Mouse (Mus musculus): ENCODE measurements around the gene Olfr288. TPM values are rescaled to one million over a fixed set of nuclear protein-coding genes. Genes with fewer than 3 reads are reported as not detected.

Gene Olfr288
- polyA plus RNA-seq, 1 experiment from 2014 or later = not detected

GRCm38 (mm10) chr15:98149166-98149602 is 46.2 kb downstream of the Olfr288 start:
- peak overlapping the region; percentile 98 for H3K27ac ChIP-seq (ENCODE audit: poor library complexity, severe bottlenecking)
- H3K4me1 ChIP-seq (replicated peaks) = peaks cover 21% of the 10 kb centered on the region
- peak overlapping the region; percentile 40 for H3K4me2 ChIP-seq
- no peak overlapping the region for H3K4me3 ChIP-seq
- H3K9ac ChIP-seq = no peak overlapping the region
- H3K36me3 ChIP-seq = no peaks in the 10 kb centered on the region
- no peaks in the 10 kb centered on the region for H3K9me3 ChIP-seq (replicated peaks)
- peak; percentile 70 for ATAC-seq (ENCODE audit: insufficient number of reproducible peaks, low FRiP score)
- 32% methylated on average over 10 of the region's 10 CpGs for WGBS
- no peaks in the 10 kb centered on the region for H3K27me3 ChIP-seq (replicated peaks)

GRCm38 (mm10) chr15:98148356-98148755 is 47.0 kb downstream of the Olfr288 start:
- peak overlapping the region; percentile 98 for H3K27ac ChIP-seq (ENCODE audit: poor library complexity, severe bottlenecking)
- H3K4me3 ChIP-seq = no peak overlapping the region
- no peak overlapping the region for H3K9ac ChIP-seq
- ATAC-seq (ENCODE audit: insufficient number of reproducible peaks, low FRiP score) = no peak
- peaks cover 24% of the 10 kb centered on the region for H3K4me1 ChIP-seq (replicated peaks)
- H3K4me2 ChIP-seq = no peak overlapping the region
- WGBS = 65% methylated on average over 3 of the region's 3 CpGs
- no peaks in the 10 kb centered on the region for H3K27me3 ChIP-seq (replicated peaks)
- H3K36me3 ChIP-seq = no peaks in the 10 kb centered on the region
- no peaks in the 10 kb centered on the region for H3K9me3 ChIP-seq (replicated peaks)

DNA sequence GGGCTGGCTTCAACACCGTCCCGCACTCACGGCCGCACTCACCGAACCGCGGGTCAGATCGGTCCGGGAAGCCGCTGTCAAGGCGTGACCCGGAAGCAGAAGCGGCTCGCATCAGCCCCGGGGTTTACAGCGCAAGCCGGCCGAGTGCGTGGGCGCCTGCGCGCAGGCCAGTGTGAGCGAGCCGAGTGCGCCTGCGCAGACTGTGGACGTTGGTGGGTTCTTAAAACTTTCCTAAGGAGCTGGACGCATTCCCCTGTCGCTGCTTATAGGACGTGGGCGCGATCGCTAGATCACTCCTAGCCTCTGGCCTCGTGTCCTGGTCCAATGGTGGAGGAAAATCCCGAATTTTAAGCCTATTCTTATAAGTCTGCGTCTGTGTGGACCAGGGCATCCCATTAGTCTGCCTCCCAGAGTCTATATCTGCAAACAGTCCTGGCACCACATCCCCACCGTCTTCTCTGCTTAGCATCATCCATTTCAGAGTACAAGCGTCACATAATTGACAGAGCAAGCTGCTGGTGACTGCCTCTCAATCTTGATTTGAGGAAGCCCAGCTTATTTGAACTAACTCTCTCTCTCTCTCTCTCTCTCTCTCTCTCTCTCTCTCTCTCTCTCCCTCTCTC is 49.7 kb downstream of the Olfr288 start:
- peak overlapping the region; percentile 99 for H3K9ac ChIP-seq
- H3K4me2 ChIP-seq = peak overlapping the region; percentile 88
- H3K9me3 ChIP-seq (replicated peaks) = no peaks in the 10 kb centered on the region
- peaks cover 24% of the 10 kb centered on the region for H3K4me1 ChIP-seq (replicated peaks)
- peak overlapping the region; percentile 91 for H3K27ac ChIP-seq (ENCODE audit: poor library complexity, severe bottlenecking)
- H3K4me3 ChIP-seq = peak overlapping the region; percentile 100
- peaks cover 18% of the 10 kb centered on the region for H3K36me3 ChIP-seq
- peak; percentile 94 for ATAC-seq (ENCODE audit: insufficient number of reproducible peaks, low FRiP score)
- under 1% methylated on average over 38 of the region's 38 CpGs for WGBS
- H3K27me3 ChIP-seq (replicated peaks) = no peaks in the 10 kb centered on the region

DNA sequence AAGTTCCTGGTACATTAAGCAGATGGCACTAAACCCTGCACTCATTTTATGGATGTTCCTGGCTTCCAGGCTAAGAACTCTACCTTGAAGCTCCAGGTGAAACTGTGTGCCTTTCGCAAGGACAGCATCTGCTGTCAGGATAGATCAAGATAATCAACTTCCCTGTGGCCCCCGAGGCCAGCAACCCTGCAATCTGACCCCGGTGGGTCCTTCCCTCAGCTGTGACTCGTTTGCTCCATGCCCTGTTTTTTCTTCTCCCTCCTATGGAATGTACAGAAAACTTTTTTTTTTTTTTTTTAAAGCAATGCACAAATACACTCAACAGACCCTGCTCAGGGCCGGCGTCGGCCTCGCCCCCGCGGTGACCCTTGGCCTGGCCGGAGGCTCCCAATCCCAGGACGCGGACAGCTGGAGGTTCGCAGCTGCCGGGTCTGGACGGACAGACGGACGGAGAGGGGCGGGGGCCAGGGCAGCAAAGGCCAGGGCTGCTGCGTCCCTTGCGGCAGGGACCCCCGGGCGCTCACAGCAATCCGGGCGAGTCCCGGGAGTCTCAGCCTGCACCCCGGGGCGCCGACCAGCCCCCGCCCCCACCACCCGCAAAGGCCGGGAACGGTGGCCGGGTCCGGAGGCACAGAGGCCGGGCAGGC is 50.4 kb downstream of the Olfr288 start:
- Histone ChIP-seq H3K27me3 (replicated peaks) (no peaks in the 10 kb centered on the region), H3K36me3 (peaks cover 25% of the 10 kb centered on the region), H3K27ac (ENCODE audit: poor library complexity, severe bottlenecking) (peak overlapping the region; percentile 91), H3K9me3 (replicated peaks) (no peaks in the 10 kb centered on the region), H3K4me1 (replicated peaks) (peaks cover 24% of the 10 kb centered on the region), H3K4me2 (peak overlapping the region; percentile 88), H3K9ac (peak overlapping the region; percentile 99), H3K4me3 (peak overlapping the region; percentile 100)
- ATAC-seq (ENCODE audit: insufficient number of reproducible peaks, low FRiP score) = peak; percentile 48
- WGBS = under 1% methylated on average over 36 of the region's 36 CpGs

GRCm38 (mm10) chr15:98142515-98142914 is 52.8 kb downstream of the Olfr288 start:
- H3K4me1 ChIP-seq (replicated peaks) = peaks cover 14% of the 10 kb centered on the region
- H3K4me3 ChIP-seq = no peak overlapping the region
- H3K9me3 ChIP-seq (replicated peaks) = no peaks in the 10 kb centered on the region
- H3K36me3 ChIP-seq = peaks cover 50% of the 10 kb centered on the region
- H3K27me3 ChIP-seq (replicated peaks) = no peaks in the 10 kb centered on the region
- WGBS = 81% methylated on average over 10 of the region's 10 CpGs
- no peak overlapping the region for H3K4me2 ChIP-seq
- no peak for ATAC-seq (ENCODE audit: insufficient number of reproducible peaks, low FRiP score)
- no peak overlapping the region for H3K9ac ChIP-seq
- no peak overlapping the region for H3K27ac ChIP-seq (ENCODE audit: poor library complexity, severe bottlenecking)

DNA sequence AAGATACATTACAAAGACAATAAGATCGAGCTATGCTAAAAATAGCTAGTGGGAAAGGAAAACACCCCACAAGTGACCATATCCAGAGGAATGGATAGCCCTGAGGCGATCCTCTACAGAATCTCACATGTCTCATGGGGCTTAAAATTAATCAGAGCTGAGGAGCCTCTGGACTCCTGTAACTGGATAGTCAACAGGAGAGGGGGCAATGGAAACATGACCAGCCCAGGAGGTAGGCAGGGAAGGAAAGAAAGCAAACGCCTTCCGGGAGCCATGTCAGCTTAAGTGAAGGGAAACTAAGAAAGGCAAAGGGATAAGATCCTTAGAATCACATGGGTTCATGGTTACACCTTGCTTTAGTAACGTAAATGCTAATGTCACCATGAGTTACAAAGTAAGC is 54.5 kb downstream of the Olfr288 start:
- Histone ChIP-seq H3K27me3 (replicated peaks) (no peaks in the 10 kb centered on the region), H3K27ac (ENCODE audit: poor library complexity, severe bottlenecking) (no peak overlapping the region), H3K9ac (no peak overlapping the region), H3K4me1 (replicated peaks) (peaks cover 10% of the 10 kb centered on the region), H3K4me2 (no peak overlapping the region), H3K36me3 (peaks cover 67% of the 10 kb centered on the region), H3K9me3 (replicated peaks) (no peaks in the 10 kb centered on the region), H3K4me3 (no peak overlapping the region)
- 89% methylated on average over 5 of the region's 5 CpGs for WGBS
- ATAC-seq (ENCODE audit: insufficient number of reproducible peaks, low FRiP score) = no peak

DNA sequence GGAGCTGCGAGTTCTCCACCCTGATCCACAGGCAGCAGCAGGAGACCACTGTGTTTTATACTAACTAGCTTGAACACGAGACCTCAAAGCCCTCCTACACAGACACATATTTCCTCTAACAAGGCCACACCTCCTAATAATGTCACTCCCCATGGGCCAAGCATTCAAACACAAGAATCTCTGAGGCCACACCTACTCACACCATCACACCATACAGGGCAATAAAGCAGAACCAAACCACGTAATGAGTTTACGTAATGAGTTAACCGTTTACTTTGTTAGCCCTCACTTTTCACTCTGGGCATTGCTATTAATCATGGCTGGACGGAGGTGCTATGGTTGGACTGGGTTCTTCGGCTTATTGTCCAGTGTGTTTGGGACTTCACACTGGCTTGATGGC is 55.6 kb downstream of the Olfr288 start:
- WGBS = 90% methylated on average over 7 of the region's 7 CpGs

DNA sequence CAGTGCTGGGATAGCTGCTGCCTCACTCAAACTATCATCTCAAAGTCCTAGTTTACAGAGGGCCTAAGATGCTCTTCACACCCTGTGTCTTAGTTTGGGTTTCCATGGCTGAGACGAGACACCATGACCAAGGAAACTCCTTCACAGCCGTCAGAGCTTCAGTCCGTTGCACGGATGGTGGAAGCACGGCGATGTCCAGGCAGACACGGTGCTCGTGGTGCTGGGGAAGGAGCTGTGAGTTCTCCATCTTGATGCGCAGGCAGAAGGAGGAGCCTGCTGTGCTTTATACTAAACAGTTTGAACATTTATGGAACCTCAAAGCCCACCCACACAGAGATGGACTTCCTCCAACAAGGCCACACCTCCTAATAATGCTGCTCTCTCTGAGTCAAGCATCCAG is 58.5 kb downstream of the Olfr288 start:
- Histone ChIP-seq H3K27me3 (replicated peaks) (no peaks in the 10 kb centered on the region), H3K4me2 (no peak overlapping the region), H3K9me3 (replicated peaks) (no peaks in the 10 kb centered on the region), H3K27ac (ENCODE audit: poor library complexity, severe bottlenecking) (no peak overlapping the region), H3K36me3 (peaks cover 97% of the 10 kb centered on the region), H3K4me3 (no peak overlapping the region), H3K4me1 (replicated peaks) (no peaks in the 10 kb centered on the region), H3K9ac (no peak overlapping the region)
- 89% methylated on average over 9 of the region's 9 CpGs for WGBS
- ATAC-seq (ENCODE audit: insufficient number of reproducible peaks, low FRiP score) = no peak

More for the DNA sequence above, 55.6 kb downstream of the Olfr288 start:
- no peak for ATAC-seq (ENCODE audit: insufficient number of reproducible peaks, low FRiP score)
- no peak overlapping the region for H3K9ac ChIP-seq
- H3K27ac ChIP-seq (ENCODE audit: poor library complexity, severe bottlenecking) = no peak overlapping the region
- H3K4me2 ChIP-seq = no peak overlapping the region
- H3K4me1 ChIP-seq (replicated peaks) = peaks cover 7% of the 10 kb centered on the region
- H3K27me3 ChIP-seq (replicated peaks) = no peaks in the 10 kb centered on the region
- H3K4me3 ChIP-seq = no peak overlapping the region
- H3K36me3 ChIP-seq = peaks cover 77% of the 10 kb centered on the region
- no peaks in the 10 kb centered on the region for H3K9me3 ChIP-seq (replicated peaks)

Other genes with a start within 250 kb of the Olfr288 start
- 28.5 and 32.2 TPM in 2 replicates for gene Tmem106c, start 231.3 kb downstream of the Olfr288 start, polyA plus RNA-seq (2016; fragmentation: Nextera tagmentation; extraction: Ambion mirVana)
- gene Col2a1, start 190.8 kb downstream of the Olfr288 start, polyA plus RNA-seq (2016; fragmentation: Nextera tagmentation; extraction: Ambion mirVana) = 78.0 and 78.9 TPM in 2 replicates
- gene Pfkm, start 103.0 kb downstream of the Olfr288 start, polyA plus RNA-seq (2016; fragmentation: Nextera tagmentation; extraction: Ambion mirVana) = 80.3 and 82.2 TPM in 2 replicates
- 26.9 and 30.1 TPM in 2 replicates for gene Senp1, start 101.8 kb downstream of the Olfr288 start, polyA plus RNA-seq (2016; fragmentation: Nextera tagmentation; extraction: Ambion mirVana)
- gene Asb8, start 29.9 kb downstream of the Olfr288 start, polyA plus RNA-seq (2016; fragmentation: Nextera tagmentation; extraction: Ambion mirVana) = 76.2 and 78.9 TPM in 2 replicates
- gene Ccdc184, start 28.4 kb downstream of the Olfr288 start, polyA plus RNA-seq (2016; fragmentation: Nextera tagmentation; extraction: Ambion mirVana) = 1.4 TPM in 2 replicates
- gene Gm44579, start 25.4 kb upstream of the Olfr288 start, polyA plus RNA-seq (2016; fragmentation: Nextera tagmentation; extraction: Ambion mirVana) = not detected in 2 replicates
- not detected in 2 replicates for gene Olfr287, start 25.5 kb upstream of the Olfr288 start, polyA plus RNA-seq (2016; fragmentation: Nextera tagmentation; extraction: Ambion mirVana)
- not detected in 2 replicates for gene Olfr286, start 38.9 kb upstream of the Olfr288 start, polyA plus RNA-seq (2016; fragmentation: Nextera tagmentation; extraction: Ambion mirVana)
- gene H1fnt, start 61.8 kb upstream of the Olfr288 start, polyA plus RNA-seq (2016; fragmentation: Nextera tagmentation; extraction: Ambion mirVana) = not detected in 2 replicates
- 1.5 and 1.7 TPM in 2 replicates for gene Zfp641, start 100.6 kb upstream of the Olfr288 start, polyA plus RNA-seq (2016; fragmentation: Nextera tagmentation; extraction: Ambion mirVana)
- gene Olfr285, start 121.8 kb upstream of the Olfr288 start, polyA plus RNA-seq (2016; fragmentation: Nextera tagmentation; extraction: Ambion mirVana) = not detected in 2 replicates
- not detected in 2 replicates for gene Olfr284, start 145.4 kb upstream of the Olfr288 start, polyA plus RNA-seq (2016; fragmentation: Nextera tagmentation; extraction: Ambion mirVana)
- not detected in 2 replicates for gene Olfr283, start 185.4 kb upstream of the Olfr288 start, polyA plus RNA-seq (2016; fragmentation: Nextera tagmentation; extraction: Ambion mirVana)
- not detected in 2 replicates for gene Olfr282, start 235.7 kb upstream of the Olfr288 start, polyA plus RNA-seq (2016; fragmentation: Nextera tagmentation; extraction: Ambion mirVana)